Mouse (Mus musculus) megakaryocyte, embryonic 14.5 days (primary cell): Measurements from ENCODE around the gene Hebp1. TPM values are rescaled to one million over a fixed set of nuclear protein-coding genes. Genes with fewer than 3 reads are reported as not detected.

ENCODE experiments used
- H3K27me3 ChIP-seq: replicated peaks from 2 replicates; pipeline ENCODE3; 2012; ENCODE audit warnings: inconsistent platforms
- H3K36me3 ChIP-seq: replicated peaks from 2 replicates; pipeline ENCODE3; 2012; ENCODE audit warnings: low read length, inconsistent platforms, mixed read lengths
- H3K4me1 ChIP-seq: 2 replicates; pipeline ENCODE4 v1.6.1; 2012; ENCODE audit warnings: inconsistent platforms
- H3K4me3 ChIP-seq: replicated peaks from 2 replicates; pipeline ENCODE3; 2012; ENCODE audit warnings: moderate library complexity, mild to moderate bottlenecking, inconsistent platforms
- H3K9me3 ChIP-seq: 2 replicates; pipeline ENCODE4 v1.6.1; 2012; ENCODE audit warnings: inconsistent platforms
- FLI1 ChIP-seq: IDR thresholded peaks from 2 replicates; pipeline ENCODE4 v1.6.1; 2012; ENCODE audit warnings: low read length, inconsistent platforms, mixed read lengths
- GATA1 ChIP-seq: IDR thresholded peaks from 3 replicates; pipeline ENCODE4 v1.6.1; 2012; ENCODE audit warnings: mixed read lengths, low read length, inconsistent platforms, borderline replicate concordance
- polyA plus RNA-seq: library from polyadenylated mRNA; stranded (reverse); fragments of >175 nt; gene quantifications from 2 replicates; pipeline ENCODE4 v1.2.3, GENCODE M21; 2012; ENCODE audit warnings: low replicate concordance; ENCODE audit not compliant: insufficient read depth

Hebp1 gene
- polyA plus RNA-seq, 1 experiment: 3.9 TPM

GRCm38 (mm10) chr6:135136439-135137161, 61.2 kb downstream of the Hebp1 start:
- Histone ChIP-seq H3K4me1 (peaks cover 17% of the 10 kb centered on the region), H3K4me3 (no peak overlapping the region), H3K9me3 (no peaks in the 10 kb centered on the region), H3K27me3 (peaks cover 6% of the 10 kb centered on the region), H3K36me3 (peaks cover 4% of the 10 kb centered on the region)
- TF ChIP-seq FLI1 (no peak), GATA1 (no peak)

GRCm38 (mm10) chr6:135135735-135136134, 62.1 kb downstream of the Hebp1 start:
- Histone ChIP-seq H3K4me3 (no peak overlapping the region), H3K27me3 (peaks cover 10% of the 10 kb centered on the region), H3K36me3 (peaks cover 4% of the 10 kb centered on the region), H3K9me3 (no peaks in the 10 kb centered on the region), H3K4me1 (peaks cover 14% of the 10 kb centered on the region)
- TF ChIP-seq FLI1: no peak
- no peak for TF ChIP-seq GATA1

GRCm38 (mm10) chr6:135133486-135133885, 64.3 kb downstream of the Hebp1 start:
- Histone ChIP-seq H3K36me3 (peaks cover 4% of the 10 kb centered on the region), H3K9me3 (no peaks in the 10 kb centered on the region), H3K4me1 (peaks cover 14% of the 10 kb centered on the region), H3K4me3 (no peak overlapping the region), H3K27me3 (peaks cover 14% of the 10 kb centered on the region)
- TF ChIP-seq FLI1 (no peak), GATA1 (no peak)

GRCm38 (mm10) chr6:135133086-135133485, 64.7 kb downstream of the Hebp1 start:
- no peaks in the 10 kb centered on the region for H3K9me3 ChIP-seq
- no peak for TF ChIP-seq GATA1
- no peak for TF ChIP-seq FLI1
- H3K36me3 ChIP-seq: peaks cover 2% of the 10 kb centered on the region
- peaks cover 14% of the 10 kb centered on the region for H3K27me3 ChIP-seq
- H3K4me3 ChIP-seq: no peak overlapping the region
- peaks cover 14% of the 10 kb centered on the region for H3K4me1 ChIP-seq

GRCm38 (mm10) chr6:135124755-135125380, 73.0 kb downstream of the Hebp1 start:
- Histone ChIP-seq H3K9me3 (no peaks in the 10 kb centered on the region), H3K27me3 (peaks cover 3% of the 10 kb centered on the region), H3K36me3 (no peaks in the 10 kb centered on the region), H3K4me3 (no peak overlapping the region), H3K4me1 (peaks cover 6% of the 10 kb centered on the region; the same call in 1 of the 2 replicates)
- TF ChIP-seq FLI1 (no peak), GATA1 (no peak)

GRCm38 (mm10) chr6:135118183-135118582, 79.6 kb downstream of the Hebp1 start, which contains the start of gene Gprc5d:
Gene Gprc5d (minus strand): TSS chr6:135118283.
- Histone ChIP-seq H3K27me3 (peaks cover 9% of the 10 kb centered on the region), H3K4me3 (no peak within 1 kb of the TSS), H3K36me3 (no peaks in the 10 kb centered on the region), H3K4me1 (no peaks in the 10 kb centered on the region), H3K9me3 (no peaks in the 10 kb centered on the region)
- TF ChIP-seq GATA1 (no peak), FLI1 (no peak)

GRCm38 (mm10) chr6:135116479-135116878, 81.3 kb downstream of the Hebp1 start:
- no peaks in the 10 kb centered on the region for H3K4me1 ChIP-seq
- no peaks in the 10 kb centered on the region for H3K36me3 ChIP-seq
- H3K27me3 ChIP-seq: peaks cover 14% of the 10 kb centered on the region
- TF ChIP-seq GATA1 (no peak), FLI1 (no peak)
- H3K9me3 ChIP-seq: no peaks in the 10 kb centered on the region
- H3K4me3 ChIP-seq: no peak overlapping the region

GRCm38 (mm10) chr6:135113114-135113436, 84.7 kb downstream of the Hebp1 start:
- Histone ChIP-seq H3K36me3 (no peaks in the 10 kb centered on the region), H3K9me3 (no peaks in the 10 kb centered on the region), H3K4me1 (no peaks in the 10 kb centered on the region), H3K27me3 (peaks cover 17% of the 10 kb centered on the region), H3K4me3 (no peak overlapping the region)
- no peak for TF ChIP-seq FLI1
- no peak for TF ChIP-seq GATA1

- Histone ChIP-seq H3K4me3 (no peak overlapping the region), H3K36me3 (no peaks in the 10 kb centered on the region), H3K4me1 (no peaks in the 10 kb centered on the region)
Observed at GRCm38 (mm10) chr6:135112411-135113113, 85.3 kb downstream of the Hebp1 start.

GRCm38 (mm10) chr6:135107014-135107413, 90.8 kb downstream of the Hebp1 start:
- TF ChIP-seq GATA1 (no peak), FLI1 (no peak)
- peaks cover 17% of the 10 kb centered on the region for H3K27me3 ChIP-seq
- no peaks in the 10 kb centered on the region for H3K4me1 ChIP-seq
- H3K9me3 ChIP-seq: peaks cover 4% of the 10 kb centered on the region
- H3K36me3 ChIP-seq: no peaks in the 10 kb centered on the region
- no peak overlapping the region for H3K4me3 ChIP-seq

More at GRCm38 (mm10) chr6:135112411-135113113, 85.3 kb downstream of the Hebp1 start:
- peaks cover 18% of the 10 kb centered on the region for H3K27me3 ChIP-seq
- TF ChIP-seq FLI1 (no peak), GATA1 (no peak)
- H3K9me3 ChIP-seq: no peaks in the 10 kb centered on the region
